Mouse (Mus musculus): Measurements from ENCODE around the gene Sncg.
"Not testable (repeated sequence)": the region's sequence is repeated elsewhere in the genome, so short reads cannot be mapped to it uniquely, and the experiment has no call there.

Sncg gene

DNA sequence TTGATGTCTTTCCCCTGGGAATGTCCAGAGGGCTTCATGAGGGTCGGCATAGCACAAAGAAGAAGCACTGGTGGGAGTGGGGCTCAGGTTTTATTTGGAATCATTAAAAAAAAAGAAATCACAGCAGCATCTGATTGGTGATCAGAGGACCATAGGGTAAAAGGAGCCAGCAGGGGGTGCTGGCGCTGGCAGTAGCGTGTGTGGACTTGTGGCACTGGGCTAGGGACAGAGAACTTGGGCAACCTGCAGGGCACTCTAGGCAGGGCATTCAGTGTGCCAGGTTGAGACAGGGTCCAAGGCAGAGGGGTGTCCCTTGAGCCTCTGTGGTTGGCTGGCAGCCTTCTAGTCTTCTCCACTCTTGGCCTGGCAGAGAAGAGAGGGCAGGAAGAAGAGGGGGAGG, 4.4 kb downstream of the Sncg start:
- no peak for DNase-seq

DNA sequence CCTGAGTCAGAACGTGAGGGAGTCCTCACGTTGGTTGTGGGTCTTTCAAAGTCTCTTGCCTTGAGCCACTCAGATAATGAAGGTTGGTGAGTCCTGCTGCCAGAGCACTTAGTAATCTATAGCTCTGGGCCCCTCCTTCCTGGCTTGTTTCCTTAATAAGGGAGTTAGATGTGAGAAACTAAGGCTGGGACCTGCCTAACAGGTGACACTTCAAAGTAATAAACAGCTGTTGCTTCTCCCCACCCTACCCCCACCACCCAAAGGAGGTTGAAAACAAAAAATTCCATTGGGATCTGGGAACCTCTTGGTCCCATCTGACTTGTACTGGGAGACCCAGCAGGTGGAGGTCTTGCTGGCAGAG, 9.5 kb downstream of the Sncg start:
- DNase-seq = no peak

GRCm38 (mm10) chr14:34364254-34365146, 10.1 kb downstream of the Sncg start:
- not testable (repeated sequence) for DNase-seq

DNA sequence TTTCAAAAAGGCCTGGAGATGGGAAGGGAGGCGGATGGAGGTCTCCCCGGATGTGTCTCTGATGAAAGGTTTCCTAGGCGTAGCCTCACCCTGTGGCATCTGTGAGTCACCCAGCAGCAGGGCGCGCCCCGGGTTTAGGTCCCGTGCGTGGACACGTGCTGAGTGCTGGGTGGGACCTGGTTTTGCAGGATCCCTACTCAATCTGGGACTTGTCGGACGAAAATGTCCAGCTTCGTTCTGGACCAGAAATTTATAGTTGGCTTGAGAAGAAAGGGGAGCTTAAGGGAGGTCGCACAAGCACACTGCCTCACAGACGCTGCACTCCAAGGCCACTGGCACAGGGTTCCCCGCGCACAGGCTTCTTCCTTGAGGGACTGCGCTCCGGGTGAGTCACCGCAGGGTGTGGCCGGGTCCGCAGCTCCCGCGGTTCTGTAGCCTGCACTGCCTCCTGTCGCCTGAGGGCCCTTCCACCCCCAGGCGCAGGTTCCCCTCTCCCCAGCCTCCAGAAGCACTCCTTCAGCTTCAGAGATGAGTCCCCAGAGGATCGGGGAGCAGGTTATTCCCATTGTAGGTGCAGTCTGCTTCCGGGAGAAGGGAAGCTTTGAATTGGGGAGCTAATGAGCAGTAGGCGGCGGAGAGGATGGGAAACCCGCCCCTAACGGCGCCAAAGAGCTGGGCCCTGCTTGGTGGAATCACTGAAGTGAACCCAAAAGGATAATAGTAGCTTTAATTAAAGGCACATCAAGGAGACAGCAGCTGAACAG, 10.9 kb downstream of the Sncg start:
- peak; percentile 74 for DNase-seq

DNA sequence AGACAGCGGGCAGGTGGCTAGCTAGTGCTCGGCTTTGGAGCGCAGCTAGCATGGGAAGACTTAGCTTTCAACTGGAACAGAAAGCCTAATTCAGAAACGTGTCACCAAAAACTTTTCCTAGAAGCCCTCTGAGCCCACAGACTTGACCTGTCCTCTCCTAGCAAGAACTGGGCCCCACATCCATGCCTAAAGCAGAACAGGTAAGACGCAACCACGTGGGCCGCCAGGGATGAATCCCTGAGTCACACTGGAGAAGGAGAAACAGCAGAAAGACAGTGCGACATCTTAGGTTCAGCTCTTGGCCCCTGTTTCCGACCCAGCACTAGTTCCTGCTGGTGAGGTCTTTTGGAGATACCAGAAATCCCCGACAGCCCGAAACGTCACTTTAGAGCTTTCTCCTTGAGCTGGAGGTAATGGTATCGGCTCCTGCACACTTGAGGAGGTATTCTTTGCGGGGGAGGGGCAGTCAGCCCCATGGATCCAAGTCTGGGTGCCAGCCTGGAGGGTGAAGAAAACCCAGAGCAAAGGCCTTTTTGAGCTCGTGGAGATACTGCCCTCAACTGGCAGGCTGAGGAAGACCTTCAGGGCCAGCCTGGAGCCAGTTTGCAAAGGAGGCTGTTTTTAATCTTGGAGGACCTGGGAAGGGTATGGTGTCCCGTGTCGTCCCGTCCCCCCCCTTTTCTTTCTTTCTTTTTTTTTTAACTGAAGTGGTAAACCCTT, 11.7 kb downstream of the Sncg start:
- DNase-seq = peak; percentile 81

GRCm38 (mm10) chr14:34362135-34362534, 12.5 kb downstream of the Sncg start:
- no peak for DNase-seq

DNA sequence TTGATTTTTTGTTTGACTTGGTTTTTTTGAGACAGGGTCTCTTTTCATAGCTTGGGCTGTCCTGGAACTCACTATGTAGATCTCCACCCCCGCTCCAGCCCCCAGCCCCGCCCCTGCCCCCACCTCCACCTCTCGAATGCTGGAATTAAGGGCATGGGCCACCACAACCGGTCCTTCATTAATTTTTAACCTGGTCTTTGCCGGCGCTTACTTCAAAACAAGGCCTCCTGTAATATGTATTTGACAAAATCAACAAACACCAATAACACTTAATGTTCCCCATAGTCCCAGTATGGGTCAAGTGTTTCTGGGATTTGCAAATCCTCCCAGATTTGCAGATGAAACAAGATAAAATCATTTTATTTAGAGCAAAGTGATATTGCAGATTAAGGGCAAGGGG, 14.3 kb downstream of the Sncg start:
- DNase-seq = no peak

- no peak for DNase-seq
Measured at GRCm38 (mm10) chr14:34359676-34360244, 14.8 kb downstream of the Sncg start.

GRCm38 (mm10) chr14:34357671-34358455, 16.7 kb downstream of the Sncg start:
- no peak for DNase-seq

GRCm38 (mm10) chr14:34355301-34355700, 19.3 kb downstream of the Sncg start, which contains the start of gene Fam25c:
TSS of gene Fam25c (minus strand) at chr14:34355433.
- no peak for DNase-seq

DNA sequence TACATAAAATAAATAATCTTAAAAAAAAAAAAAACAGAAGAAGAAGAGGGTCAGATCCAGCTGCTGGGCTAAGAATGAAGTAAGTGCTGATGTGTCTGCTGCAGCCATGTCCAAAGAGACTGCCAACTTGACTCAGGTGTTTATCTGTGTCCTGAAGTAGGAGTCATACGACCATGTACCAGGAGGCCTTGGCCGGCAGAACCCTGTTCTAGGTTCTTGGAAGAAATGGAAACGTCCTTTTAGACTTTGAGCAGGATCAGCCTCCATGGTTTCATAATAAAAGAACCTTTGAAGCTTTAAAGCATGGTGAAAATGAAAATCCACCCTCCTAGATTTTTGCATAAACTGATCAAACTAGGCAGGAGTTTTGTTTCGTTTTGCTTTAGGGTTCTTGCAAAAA, 20.1 kb downstream of the Sncg start:
- no peak for DNase-seq

GRCm38 (mm10) chr14:34353326-34353725, 21.3 kb downstream of the Sncg start:
- no peak for DNase-seq

- DNase-seq = no peak
Measured at GRCm38 (mm10) chr14:34352523-34352922, 22.1 kb downstream of the Sncg start.

DNA sequence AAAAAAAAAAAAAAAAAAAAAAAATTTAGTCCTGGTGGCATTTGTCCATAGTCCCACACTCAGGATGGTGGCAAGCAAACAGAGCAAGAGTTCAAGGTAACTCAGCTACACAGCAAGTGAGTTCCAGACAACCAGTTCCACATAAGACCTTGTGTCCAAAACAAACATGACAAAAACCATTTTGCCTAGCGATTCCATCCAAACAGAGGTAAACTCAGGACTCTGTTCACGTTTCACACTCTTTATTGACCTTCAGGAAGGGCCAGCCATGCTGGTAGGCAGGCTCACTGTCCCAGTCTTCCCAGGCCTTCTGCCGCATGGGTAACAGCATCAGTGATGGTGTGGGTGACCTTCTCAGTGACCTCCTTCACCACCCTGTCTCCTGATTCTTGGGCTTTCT, 22.9 kb downstream of the Sncg start:
- DNase-seq = no peak

DNA sequence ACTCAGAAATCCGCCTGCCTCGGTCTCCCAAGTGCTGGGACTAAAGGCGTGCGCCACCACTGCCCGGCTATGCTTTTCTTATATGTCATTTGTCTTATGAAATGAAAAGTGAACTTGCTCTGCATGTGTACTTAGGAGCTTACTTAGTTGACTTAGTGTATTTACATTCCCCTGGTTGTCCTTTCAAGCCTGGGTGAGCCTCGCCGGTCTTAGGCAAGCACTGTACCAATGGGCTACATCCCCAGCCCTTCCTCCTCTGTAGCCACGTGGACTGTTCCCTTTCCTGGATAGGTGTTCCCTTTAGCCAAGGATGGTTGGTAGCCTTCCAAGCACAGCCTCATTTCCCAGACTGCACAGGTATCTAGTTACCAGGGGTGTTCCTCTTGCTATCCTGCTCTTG, 25.6 kb downstream of the Sncg start:
- no peak for DNase-seq

GRCm38 (mm10) chr14:34348301-34348700, 26.3 kb downstream of the Sncg start:
- DNase-seq = no peak

DNA sequence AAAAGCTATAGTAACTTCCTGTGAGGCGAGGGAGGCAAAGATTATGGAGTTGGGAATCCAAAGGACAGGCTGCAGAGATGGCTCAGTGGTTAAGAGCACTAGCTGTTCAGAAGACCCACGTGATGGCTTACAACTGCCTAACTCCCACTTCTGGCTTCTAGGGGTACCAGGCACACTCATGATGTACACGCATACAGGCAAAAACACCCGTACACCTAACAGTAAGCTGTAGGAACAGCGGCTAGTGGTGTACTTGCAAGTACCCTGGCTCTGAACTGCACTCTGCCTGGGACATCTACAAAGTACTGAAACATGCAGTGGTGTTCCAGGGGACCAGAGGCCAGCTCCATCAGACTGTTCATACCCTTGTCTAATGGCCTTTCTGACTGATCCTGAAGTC, 27.5 kb downstream of the Sncg start:
- no peak for DNase-seq

- peak; percentile 27 for DNase-seq
Measured at GRCm38 (mm10) chr14:34345771-34346566, 28.6 kb downstream of the Sncg start.

DNA sequence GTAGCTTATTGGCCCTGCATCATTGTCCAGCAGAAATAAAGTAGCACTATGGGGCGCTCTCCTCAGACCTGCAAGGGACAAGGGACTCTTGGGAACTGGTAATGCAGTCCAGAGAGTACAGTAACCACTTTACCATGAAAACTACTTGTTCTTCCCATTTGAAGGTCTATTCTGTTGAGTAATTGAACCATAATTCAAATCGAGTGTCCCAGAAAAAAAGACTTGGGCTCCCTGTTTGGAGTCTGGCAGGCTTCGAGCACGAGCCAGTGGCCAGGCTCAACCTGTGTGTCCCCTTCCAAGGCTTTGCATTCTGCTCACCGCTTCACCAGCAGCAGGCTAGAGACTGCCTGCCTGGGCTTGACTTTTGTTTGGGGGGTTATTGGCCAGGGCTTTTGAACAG, 30.2 kb downstream of the Sncg start:
- no peak for DNase-seq

DNA sequence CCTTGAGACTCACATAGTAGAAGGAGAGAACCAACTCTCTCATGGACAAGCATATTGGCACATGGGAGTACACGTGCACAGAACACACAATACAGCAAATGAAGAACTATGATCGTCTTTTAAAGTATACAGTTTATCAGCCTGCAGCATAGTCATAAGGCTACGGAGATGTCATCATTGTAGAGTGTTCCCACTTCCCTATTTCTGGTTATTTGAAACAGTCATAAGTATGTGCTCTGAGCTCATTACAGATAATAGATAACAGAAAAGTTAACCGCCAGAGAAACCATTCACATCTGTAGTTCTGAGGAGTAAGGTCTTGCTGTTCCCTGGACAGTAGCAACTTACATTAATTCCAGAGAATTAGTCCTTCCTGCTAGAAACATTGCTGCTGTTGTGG, 31.5 kb downstream of the Sncg start:
- no peak for DNase-seq

DNA sequence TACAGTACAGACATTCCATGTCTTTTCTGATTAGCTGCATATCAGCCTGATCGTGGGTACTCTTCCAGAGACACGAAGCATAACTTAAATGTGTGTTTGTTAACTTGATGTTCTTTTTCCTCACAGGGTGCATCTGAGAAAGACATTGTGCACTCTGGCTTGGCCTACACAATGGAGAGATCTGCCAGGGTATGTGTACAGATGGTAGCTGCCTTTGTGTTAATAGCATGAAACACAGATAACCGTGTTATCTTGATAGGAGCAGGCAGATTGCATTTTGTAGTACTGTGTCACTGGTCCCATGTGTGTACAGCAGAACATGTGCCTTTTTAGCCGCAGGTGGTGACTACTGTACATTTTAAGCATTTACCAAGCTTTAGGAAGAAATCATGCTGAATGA, 32.6 kb downstream of the Sncg start:
- no peak for DNase-seq
